Mouse (Mus musculus) MEL (cell line): ENCODE data around the gene Gda. TPM values are rescaled to one million over a fixed set of nuclear protein-coding genes. Genes with fewer than 3 reads are reported as not detected.

ENCODE experiments used
- DNase-seq: peaks from one replicate; pipeline ENCODE4 v3.0.0; 2011; ENCODE audit warnings: low read depth, low spot score
- H3K27ac ChIP-seq: 2 replicates; pipeline ENCODE4 v1.5.1; 2012; ENCODE audit warnings: low read depth, mild to moderate bottlenecking, control low read depth, low read length, moderate library complexity; ENCODE audit not compliant: control insufficient read depth
- H3K27me3 ChIP-seq, 2 experiments: fragments of 150-350 bp in 1 of 2; sonication (generic) in 1 of 2; 2 replicates each; pipeline ENCODE4 v1.6.1; 2012; ENCODE audit warnings: low read length in 2 of 2, mild to moderate bottlenecking in 2 of 2, improper control_type of control experiment in 1 of 2, moderate library complexity in 1 of 2; ENCODE audit not compliant: insufficient read depth in 2 of 2, control insufficient read depth in 1 of 2
- H3K36me3 ChIP-seq, 2 experiments: 2 replicates each; pipeline ENCODE4 v1.6.1; 2012 to 2014; ENCODE audit warnings: low read length in 2 of 2, improper control_type of control experiment in 1 of 2, inconsistent platforms in 1 of 2, mild to moderate bottlenecking in 1 of 2; ENCODE audit not compliant: insufficient read depth in 2 of 2, control insufficient read depth in 1 of 2
- H3K4me1 ChIP-seq, 2 experiments: fragments of 150-350 bp in 1 of 2; sonication (generic) in 1 of 2; 2 replicates each; pipeline ENCODE4 v1.6.1; 2012; ENCODE audit warnings: low read length in 2 of 2, improper control_type of control experiment in 1 of 2, mild to moderate bottlenecking in 1 of 2; ENCODE audit not compliant: insufficient read depth in 2 of 2, control insufficient read depth in 1 of 2
- H3K4me3 ChIP-seq, 2 experiments: fragments of 150-350 bp in 1 of 2; sonication (generic) in 1 of 2; 2 replicates each; pipeline ENCODE4 v1.5.1; 2012; ENCODE audit warnings: low read depth in 2 of 2, low read length in 2 of 2, mild to moderate bottlenecking in 2 of 2, moderate library complexity in 2 of 2, control low read depth in 1 of 2, improper control_type of control experiment in 1 of 2; ENCODE audit not compliant: control insufficient read depth in 1 of 2, insufficient read depth in 1 of 2
- H3K79me2 ChIP-seq: 2 replicates; pipeline ENCODE4 v1.6.1; 2012; ENCODE audit warnings: mild to moderate bottlenecking, low read length, moderate library complexity; ENCODE audit not compliant: control insufficient read depth, poor library complexity, insufficient read depth
- H3K9ac ChIP-seq: 2 replicates; pipeline ENCODE4 v1.6.1; 2012; ENCODE audit warnings: low read depth, mild to moderate bottlenecking, control low read depth, low read length, moderate library complexity; ENCODE audit not compliant: control insufficient read depth, poor library complexity, severe bottlenecking
- H3K9me3 ChIP-seq: fragments of 150-350 bp; sonication (generic); replicated peaks from 2 replicates; pipeline ENCODE4 v1.6.1; 2012; ENCODE audit warnings: mild to moderate bottlenecking, low read length, improper control_type of control experiment, moderate library complexity; ENCODE audit not compliant: insufficient read depth
- CHD1 ChIP-seq: IDR thresholded peaks from 2 replicates; pipeline ENCODE4 v1.6.1; 2012; ENCODE audit warnings: low read depth, mild to moderate bottlenecking, inconsistent platforms, low read length, improper control_type of control experiment
- CHD2 ChIP-seq: IDR thresholded peaks from 2 replicates; pipeline ENCODE4 v1.6.1; 2011; ENCODE audit warnings: low read length, improper control_type of control experiment
- CTCF ChIP-seq, 3 experiments: IDR thresholded peaks in 2 of 3; conservative IDR thresholded peaks in 1 of 3; 2 replicates each; pipeline ENCODE4 v1.5.1; 2011 to 2012; ENCODE audit warnings: low read length in 3 of 3, low read depth in 2 of 3, mild to moderate bottlenecking in 2 of 3, improper control_type of control experiment in 1 of 3, inconsistent platforms in 1 of 3, mixed read lengths in 1 of 3, moderate library complexity in 1 of 3; ENCODE audit not compliant: control insufficient read depth in 1 of 3, insufficient read depth in 1 of 3, poor library complexity in 1 of 3, severe bottlenecking in 1 of 3
- E2F4 ChIP-seq: IDR thresholded peaks from 2 replicates; pipeline ENCODE4 v1.6.1; 2011; ENCODE audit warnings: low read depth, low read length, improper control_type of control experiment, borderline replicate concordance
- ELF1 ChIP-seq: IDR thresholded peaks from 2 replicates; pipeline ENCODE4 v1.6.1; 2014; ENCODE audit warnings: low read depth, mild to moderate bottlenecking, inconsistent platforms, low read length, improper control_type of control experiment, moderate library complexity
- EP300 ChIP-seq, 2 experiments: IDR thresholded peaks; 2 replicates each; pipeline ENCODE4 v1.6.1; 2011; ENCODE audit warnings: improper control_type of control experiment in 2 of 2, low read length in 2 of 2, low read depth in 1 of 2, mild to moderate bottlenecking in 1 of 2
- ETS1 ChIP-seq: IDR thresholded peaks from 2 replicates; pipeline ENCODE4 v1.6.1; 2012; ENCODE audit warnings: low read depth, mild to moderate bottlenecking, inconsistent platforms, low read length, improper control_type of control experiment, moderate library complexity
- GABPA ChIP-seq: IDR thresholded peaks from 2 replicates; pipeline ENCODE4 v1.6.1; 2012; ENCODE audit warnings: low read depth, mild to moderate bottlenecking, inconsistent platforms, low read length, improper control_type of control experiment, moderate library complexity
- GATA1 ChIP-seq: IDR thresholded peaks from 2 replicates; pipeline ENCODE4 v1.6.1; 2011; ENCODE audit warnings: low read depth, low read length, improper control_type of control experiment
- HCFC1 ChIP-seq: IDR thresholded peaks from 2 replicates; pipeline ENCODE4 v1.6.1; 2012; ENCODE audit warnings: low read depth, mild to moderate bottlenecking, inconsistent platforms, low read length, improper control_type of control experiment, moderate library complexity
- KAT2A ChIP-seq: conservative IDR thresholded peaks from 2 replicates; pipeline ENCODE4 v1.6.1; 2012; ENCODE audit warnings: low read depth, low read length, improper control_type of control experiment, inconsistent platforms
- MAFK ChIP-seq: IDR thresholded peaks from 2 replicates; pipeline ENCODE4 v1.6.1; 2011; ENCODE audit warnings: low read depth, mild to moderate bottlenecking, low read length, improper control_type of control experiment, borderline replicate concordance
- MAZ ChIP-seq: IDR thresholded peaks from 2 replicates; pipeline ENCODE4 v1.6.1; 2012; ENCODE audit warnings: low read depth, mild to moderate bottlenecking, inconsistent platforms, low read length, improper control_type of control experiment
- MEF2A ChIP-seq: IDR thresholded peaks from 2 replicates; pipeline ENCODE4 v1.6.1; 2014; ENCODE audit warnings: low read depth, mild to moderate bottlenecking, inconsistent platforms, low read length, improper control_type of control experiment; ENCODE audit not compliant: poor library complexity, insufficient replicate concordance, severe bottlenecking; ENCODE audit errors: extremely low read depth
- MXI1 ChIP-seq: IDR thresholded peaks from 2 replicates; pipeline ENCODE4 v1.6.1; 2011; ENCODE audit warnings: mild to moderate bottlenecking, low read depth, low read length, improper control_type of control experiment
- MYB ChIP-seq: IDR thresholded peaks from 2 replicates; pipeline ENCODE4 v1.6.1; 2011; ENCODE audit warnings: mild to moderate bottlenecking, low read depth, low read length, improper control_type of control experiment
- MYC ChIP-seq: IDR thresholded peaks from 2 replicates; pipeline ENCODE4 v1.6.1; 2011; ENCODE audit warnings: low read depth, mild to moderate bottlenecking, low read length, improper control_type of control experiment, moderate library complexity
- NELFE ChIP-seq: IDR thresholded peaks from 2 replicates; pipeline ENCODE4 v1.6.1; 2011; ENCODE audit warnings: low read depth, low read length, improper control_type of control experiment
- NRF1 ChIP-seq: IDR thresholded peaks from 2 replicates; pipeline ENCODE4 v1.6.1; 2014; ENCODE audit warnings: low read depth, mild to moderate bottlenecking, inconsistent platforms, low read length, improper control_type of control experiment, moderate library complexity; ENCODE audit not compliant: poor library complexity, insufficient read depth, severe bottlenecking
- POLR2A ChIP-seq, 2 experiments: IDR thresholded peaks; 2 replicates each; pipeline ENCODE4 v1.6.1; 2011 to 2012; ENCODE audit warnings: low read length in 2 of 2, mild to moderate bottlenecking in 2 of 2, control low read depth in 1 of 2, improper control_type of control experiment in 1 of 2, low read depth in 1 of 2, moderate library complexity in 1 of 2; ENCODE audit not compliant: control insufficient read depth in 1 of 2, insufficient read depth in 1 of 2, poor library complexity in 1 of 2
- POLR2AphosphoS2 ChIP-seq: IDR thresholded peaks from 2 replicates; pipeline ENCODE4 v1.6.1; 2011; ENCODE audit warnings: low read length, improper control_type of control experiment
- RAD21 ChIP-seq: IDR thresholded peaks from 2 replicates; pipeline ENCODE4 v1.6.1; 2011; ENCODE audit warnings: mild to moderate bottlenecking, low read depth, low read length, improper control_type of control experiment
- RCOR1 ChIP-seq: IDR thresholded peaks from 2 replicates; pipeline ENCODE4 v1.6.1; 2012; ENCODE audit warnings: low read depth, mild to moderate bottlenecking, inconsistent platforms, low read length, improper control_type of control experiment
- SIN3A ChIP-seq: IDR thresholded peaks from 2 replicates; pipeline ENCODE4 v1.6.1; 2012; ENCODE audit warnings: low read length, improper control_type of control experiment, inconsistent platforms
- TAL1 ChIP-seq: IDR thresholded peaks from 2 replicates; pipeline ENCODE4 v1.6.1; 2012; ENCODE audit warnings: mild to moderate bottlenecking, inconsistent platforms, low read length, moderate library complexity, mixed read lengths
- TBP ChIP-seq: IDR thresholded peaks from 2 replicates; pipeline ENCODE4 v1.8.0; 2011; ENCODE audit warnings: low read depth, low read length, improper control_type of control experiment
- TCF12 ChIP-seq: IDR thresholded peaks from 2 replicates; pipeline ENCODE4 v1.6.1; 2014; ENCODE audit warnings: low read depth, mild to moderate bottlenecking, inconsistent platforms, low read length, improper control_type of control experiment, moderate library complexity
- UBTF ChIP-seq: IDR thresholded peaks from 2 replicates; pipeline ENCODE4 v1.6.1; 2012; ENCODE audit warnings: low read depth, mild to moderate bottlenecking, inconsistent platforms, low read length, improper control_type of control experiment, moderate library complexity, borderline replicate concordance; ENCODE audit not compliant: insufficient read depth
- USF1 ChIP-seq: IDR thresholded peaks from 2 replicates; pipeline ENCODE4 v1.6.1; 2014; ENCODE audit warnings: low read depth, mild to moderate bottlenecking, inconsistent platforms, low read length, improper control_type of control experiment, moderate library complexity
- USF2 ChIP-seq, 2 experiments: IDR thresholded peaks; 2 replicates each; pipeline ENCODE4 v1.6.1; 2011 to 2012; ENCODE audit warnings: improper control_type of control experiment in 2 of 2, low read length in 2 of 2, borderline replicate concordance in 1 of 2, inconsistent platforms in 1 of 2, low read depth in 1 of 2, mild to moderate bottlenecking in 1 of 2; ENCODE audit not compliant: insufficient read depth in 1 of 2
- ZC3H11A ChIP-seq: IDR thresholded peaks from 2 replicates; pipeline ENCODE4 v1.6.1; 2012; ENCODE audit warnings: low read depth, mild to moderate bottlenecking, inconsistent platforms, low read length, improper control_type of control experiment
- ZKSCAN1 ChIP-seq: IDR thresholded peaks from 2 replicates; pipeline ENCODE4 v1.6.1; 2012; ENCODE audit warnings: low read depth, mild to moderate bottlenecking, inconsistent platforms, low read length, improper control_type of control experiment, moderate library complexity
- ZMIZ1 ChIP-seq: IDR thresholded peaks from 2 replicates; pipeline ENCODE4 v1.6.1; 2012; ENCODE audit warnings: low read depth, mild to moderate bottlenecking, inconsistent platforms, low read length, improper control_type of control experiment, moderate library complexity
- polyA plus RNA-seq, 2 experiments: library from polyadenylated mRNA; stranded (reverse) in 1 of 2; unstranded in 1 of 2; fragments of >175 nt in 1 of 2; fragments of >200 nt in 1 of 2; gene quantifications; 2 replicates each; pipeline versions ENCODE4 v1.2.1 to v1.2.4; 2012; ENCODE audit warnings: low replicate concordance in 2 of 2, low read depth in 1 of 2; ENCODE audit not compliant: insufficient read length in 2 of 2, insufficient read depth in 1 of 2, missing spikeins in 1 of 2
- total RNA-seq: library from RNA; depleted of rRNA; stranded (reverse); fragments of 300-350 nt; gene quantifications from 2 replicates; pipeline ENCODE4 v1.2.3, GENCODE M21; 2012

The Gda gene
- total and polyA plus RNA-seq, 3 experiments: 0.38 to 2.9 TPM; not detected in 1

- TF ChIP-seq MYC: peak; percentile 94
- TF ChIP-seq ZC3H11A: peak; percentile 100
These were observed 100.0 kb downstream of the Gda start (continued) for GRCm38 (mm10) chr19:21373073-21373755.

DNA sequence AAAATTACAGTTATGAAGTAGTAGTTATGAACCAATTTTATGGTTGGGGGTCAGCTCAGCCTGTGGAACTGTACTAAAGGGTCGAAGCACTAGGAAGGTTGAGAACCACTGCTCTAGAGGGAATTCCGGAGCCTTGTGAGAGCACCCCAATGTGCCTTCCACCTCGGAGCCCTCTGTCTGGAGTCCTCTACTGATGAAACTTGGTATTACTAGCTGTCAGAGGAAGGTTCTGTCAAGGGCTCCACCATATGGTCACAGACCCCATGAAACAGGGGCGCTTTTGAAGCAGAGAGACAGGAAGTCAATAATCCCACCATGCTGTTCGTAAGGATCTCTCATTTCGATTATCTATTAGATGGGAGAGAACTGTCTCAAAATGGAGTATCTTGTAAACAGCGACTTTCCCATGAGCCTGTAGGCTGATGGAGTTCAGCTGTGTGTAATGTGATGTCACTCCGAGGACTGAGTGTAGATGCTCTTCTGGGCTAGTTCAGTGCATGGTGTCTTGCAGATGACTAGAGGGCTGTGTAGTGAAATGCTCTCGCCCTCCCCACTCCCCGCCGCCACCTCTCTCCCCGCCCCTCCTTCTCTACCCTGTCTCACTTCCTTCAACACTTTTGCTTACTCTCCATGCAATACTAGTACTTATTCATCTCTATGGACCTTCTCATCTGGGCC is 100.7 kb downstream of the Gda start:
- Histone ChIP-seq H3K27ac (no peak overlapping the region), H3K36me3 (peaks cover 0 to 34% of the 10 kb centered on the region in 2 experiments; a peak in 2 of 4 replicates), H3K27me3 (no peaks in the 10 kb centered on the region), H3K9ac (no peak overlapping the region), H3K9me3 (no peaks in the 10 kb centered on the region), H3K4me1 (peaks cover 14 to 29% of the 10 kb centered on the region in 2 experiments), H3K4me3 (no peak overlapping the region), H3K79me2 (no peaks in the 10 kb centered on the region; the same call in 1 of the 2 replicates)
- peak; percentile 26 for DNase-seq
- TF ChIP-seq ZKSCAN1 (no peak), ETS1 (no peak), USF1 (no peak), MXI1 (no peak; the same call in 1 of the 2 replicates), ZC3H11A (peak; percentile 41), UBTF (no peak), GABPA (no peak), ZMIZ1 (no peak), EP300 (IDR thresholded peaks at IDR 0.05; ENCODE audit: low read depth in 1 of 2, low read length in 2 of 2) (no peak), CTCF (IDR thresholded peaks at IDR 0.05 in 2 of 3, conservative IDR thresholded peaks at IDR 0.05 in 1 of 3; ENCODE audit: control insufficient read depth in 1 of 3, insufficient read depth in 1 of 3, low read depth in 2 of 3, low read length in 3 of 3, poor library complexity in 1 of 3, severe bottlenecking in 1 of 3) (peak; percentile 19 to 62 (median 26); a peak in 4 of 6 replicates), CHD2 (no peak), MEF2A (no peak), USF2 (IDR thresholded peaks at IDR 0.05; ENCODE audit: borderline replicate concordance in 1 of 2, insufficient read depth in 1 of 2, low read depth in 1 of 2, low read length in 2 of 2) (no peak), MYB (no peak), NRF1 (no peak), TCF12 (no peak), CHD1 (no peak), RCOR1 (no peak), E2F4 (no peak), NELFE (no peak), GATA1 (no peak), POLR2AphosphoS2 (no peak), TBP (no peak), MAZ (no peak), RAD21 (peak; percentile 29), POLR2A (IDR thresholded peaks at IDR 0.05; ENCODE audit: control insufficient read depth in 1 of 2, insufficient read depth in 1 of 2, low read depth in 1 of 2, low read length in 2 of 2, poor library complexity in 1 of 2) (no peak), MAFK (no peak), HCFC1 (no peak), ELF1 (no peak), TAL1 (no peak), SIN3A (no peak), KAT2A (no peak)
